Mouse (Mus musculus) limb, embryonic 12.5 days (tissue): ENCODE results near the gene Rhobtb3. TPM values are rescaled to one million over a fixed set of nuclear protein-coding genes. Genes with fewer than 3 reads are reported as not detected.
"Not testable (repeated sequence)": the region's sequence is repeated elsewhere in the genome, so short reads cannot be mapped to it uniquely, and the experiment has no call there.

ENCODE experiments used
- ATAC-seq: fragments of 200-750 bp; cut with Nextera tagmentation; 2 replicates; pipeline ENCODE4 v1.8.0; 2017; ENCODE audit warnings: low read depth, moderate TSS enrichment; ENCODE audit not compliant: insufficient number of reproducible peaks, insufficient read depth, low FRiP score, low TSS enrichment
- H3K27ac ChIP-seq: fragments of 300-500 bp; sonication (generic); 2 replicates; pipeline ENCODE4 v1.5.1; 2016; ENCODE audit warnings: mild to moderate bottlenecking, moderate library complexity
- H3K27me3 ChIP-seq: fragments of 300-500 bp; sonication (generic); 2 replicates; pipeline ENCODE4 v1.6.1; 2016; ENCODE audit warnings: mild to moderate bottlenecking, moderate library complexity
- H3K36me3 ChIP-seq: fragments of 300-500 bp; sonication (generic); 2 replicates; pipeline ENCODE4 v1.6.1; 2016; ENCODE audit warnings: mild to moderate bottlenecking, moderate library complexity
- H3K4me1 ChIP-seq: fragments of 300-500 bp; sonication (generic); replicated peaks from 2 replicates; pipeline ENCODE4 v1.6.1; 2016
- H3K4me2 ChIP-seq: fragments of 300-500 bp; sonication (generic); 2 replicates; pipeline ENCODE4 v1.6.1; 2016; ENCODE audit warnings: mild to moderate bottlenecking, moderate library complexity
- H3K4me3 ChIP-seq: fragments of 300-500 bp; sonication (generic); replicated peaks from 2 replicates; pipeline ENCODE4 v1.5.1; 2016; ENCODE audit warnings: mild to moderate bottlenecking
- H3K9ac ChIP-seq: fragments of 300-500 bp; sonication (generic); replicated peaks from 2 replicates; pipeline ENCODE4 v1.6.1; 2016; ENCODE audit warnings: mild to moderate bottlenecking, moderate library complexity
- H3K9me3 ChIP-seq: fragments of 300-500 bp; sonication (generic); 2 replicates; pipeline ENCODE4 v1.6.1; 2016; ENCODE audit warnings: mild to moderate bottlenecking, moderate library complexity
- WGBS: fragments of 180-500 bp; shearing (Covaris S2); methylation state at CpG from one replicate; pipeline ENCODE4 v1.1.7; 2016; 5-methylcytosine and 5-hydroxymethylcytosine counted together
- polyA plus RNA-seq: library from polyadenylated mRNA; unstranded; fragments of >200 nt; fragmentation: Nextera tagmentation; extraction: Ambion mirVana; gene quantifications from 2 replicates; pipeline ENCODE4 v1.2.1, GENCODE M21; 2016

Gene Rhobtb3
- polyA plus RNA-seq, 1 experiment from 2014 or later = 80.9 TPM

DNA sequence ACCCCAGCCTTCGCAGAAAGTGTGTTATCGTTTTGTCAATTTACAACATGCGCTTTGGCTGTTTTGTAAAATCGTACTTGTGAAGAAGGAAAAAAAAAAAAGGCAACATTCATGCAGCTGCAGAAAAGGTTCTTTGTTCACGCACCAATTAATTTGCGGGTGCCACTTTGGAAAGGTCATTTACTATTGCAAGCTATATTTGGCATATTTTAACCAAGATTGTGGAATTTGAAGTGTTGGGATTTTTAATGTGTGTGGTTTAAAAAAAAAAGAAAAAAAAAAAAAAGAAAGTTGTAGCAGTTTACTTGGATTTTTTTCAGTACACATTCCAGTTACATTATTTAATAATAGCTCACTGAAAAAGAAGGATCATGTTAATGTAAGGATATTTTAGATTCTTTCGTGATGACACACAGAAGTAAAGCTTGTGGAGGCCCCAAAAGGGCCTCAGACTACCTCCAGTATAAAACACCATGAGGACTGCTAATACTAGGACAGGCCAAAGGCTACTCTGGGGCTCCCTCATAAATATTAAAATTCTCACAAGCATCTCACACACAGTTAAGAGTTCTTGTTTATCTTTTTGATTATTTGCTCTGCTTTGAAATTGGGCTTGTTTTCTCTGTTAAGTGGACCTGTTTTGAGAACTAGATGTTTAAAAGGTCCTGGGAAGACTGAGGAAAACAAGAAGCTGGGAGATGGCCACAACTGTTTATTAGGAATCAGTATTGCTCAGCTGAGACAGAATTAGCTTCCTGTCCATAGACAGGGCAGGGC, 507 bp upstream of the Rhobtb3 start:
- WGBS = 2% methylated on average over 7 of the region's 7 CpGs
- Histone ChIP-seq H3K4me1 (peaks cover 15% of the 10 kb centered on the region), H3K27ac (peak overlapping the region; percentile 100), H3K4me2 (peak overlapping the region; percentile 61), H3K4me3 (peak overlapping the region; percentile 85), H3K36me3 (peaks cover 11% of the 10 kb centered on the region; the same call in 1 of the 2 replicates), H3K9me3 (no peaks in the 10 kb centered on the region), H3K9ac (peak overlapping the region; percentile 98), H3K27me3 (no peaks in the 10 kb centered on the region)
- no peak for ATAC-seq

- Histone ChIP-seq H3K9me3 (no peaks in the 10 kb centered on the region), H3K4me1 (peaks cover 15% of the 10 kb centered on the region), H3K9ac (peak overlapping the region; percentile 98), H3K27ac (peak overlapping the region; percentile 100), H3K36me3 (peaks cover 26% of the 10 kb centered on the region), H3K4me3 (peak overlapping the region; percentile 85), H3K4me2 (peak overlapping the region; percentile 61), H3K27me3 (no peaks in the 10 kb centered on the region)
- no peak for ATAC-seq
- WGBS = 1% methylated on average over 6 of the region's 6 CpGs
These were observed 994 bp downstream of the Rhobtb3 start for GRCm38 (mm10) chr13:75942731-75943130.

GRCm38 (mm10) chr13:75941518-75942295, 2.0 kb downstream of the Rhobtb3 start:
- no peaks in the 10 kb centered on the region for H3K9me3 ChIP-seq
- H3K9ac ChIP-seq = no peak overlapping the region
- peaks cover 15% of the 10 kb centered on the region for H3K4me1 ChIP-seq
- H3K4me2 ChIP-seq = peak overlapping the region; percentile 56
- 92% methylated on average over 5 of the region's 5 CpGs for WGBS
- H3K4me3 ChIP-seq = peak overlapping the region; percentile 27
- ATAC-seq = no peak
- no peak overlapping the region for H3K27ac ChIP-seq
- peaks cover 32% of the 10 kb centered on the region for H3K36me3 ChIP-seq
- no peaks in the 10 kb centered on the region for H3K27me3 ChIP-seq

- Histone ChIP-seq H3K9ac (no peak overlapping the region), H3K27ac (no peak overlapping the region), H3K4me3 (0 out of 2 replicates have a peak overlapping the region, but pooled peaks have one; percentile 27), H3K27me3 (no peaks in the 10 kb centered on the region), H3K36me3 (peaks cover 32% of the 10 kb centered on the region), H3K9me3 (no peaks in the 10 kb centered on the region), H3K4me1 (peaks cover 15% of the 10 kb centered on the region), H3K4me2 (peak overlapping the region; percentile 56)
- 84% methylated on average over 2 of the region's 2 CpGs for WGBS
- ATAC-seq = no peak
These were observed 2.8 kb downstream of the Rhobtb3 start for GRCm38 (mm10) chr13:75940791-75941517.

DNA sequence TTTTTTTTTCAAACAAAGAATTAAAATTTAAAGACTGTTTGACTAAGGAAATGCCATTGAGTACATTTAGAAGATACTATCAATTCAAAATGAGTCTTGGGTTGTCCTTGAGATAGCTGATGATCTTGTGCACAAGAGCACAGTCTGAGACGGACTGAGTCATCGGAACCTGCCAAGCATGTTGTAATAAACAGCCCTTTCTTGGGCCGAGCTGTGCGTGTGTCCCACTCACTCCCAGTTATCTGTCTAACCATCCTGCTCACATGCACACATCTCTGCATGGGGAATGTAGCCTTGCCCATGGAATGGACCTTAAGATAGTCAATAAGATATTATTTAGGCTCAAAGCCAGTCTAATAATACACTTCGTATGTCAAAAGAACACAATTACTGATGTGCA, 4.9 kb downstream of the Rhobtb3 start:
- Histone ChIP-seq H3K27ac (no peak overlapping the region), H3K9me3 (no peaks in the 10 kb centered on the region), H3K4me3 (no peak overlapping the region), H3K36me3 (peaks cover 32% of the 10 kb centered on the region), H3K4me1 (peaks cover 10% of the 10 kb centered on the region), H3K9ac (no peak overlapping the region), H3K27me3 (no peaks in the 10 kb centered on the region), H3K4me2 (no peak overlapping the region)
- WGBS = 95% methylated on average over 5 of the region's 5 CpGs
- no peak for ATAC-seq

DNA sequence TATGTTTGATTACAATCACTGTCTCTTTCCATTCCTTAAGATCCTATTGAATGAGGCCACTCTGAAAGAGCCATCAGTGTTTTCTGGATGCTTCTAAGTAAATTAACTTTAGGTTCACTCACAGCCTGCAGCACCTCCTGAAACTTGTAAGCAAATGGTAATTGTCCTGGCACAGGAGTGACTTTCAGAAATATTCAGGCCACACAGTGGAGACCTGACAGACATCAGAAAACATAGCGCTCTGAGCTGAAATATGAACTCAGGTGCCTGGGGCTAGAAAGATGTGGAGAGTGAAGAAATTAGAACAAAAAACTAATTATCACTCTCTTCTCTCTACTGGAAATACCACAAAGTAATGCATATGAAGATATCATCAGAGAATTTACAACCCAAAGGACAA, 10.4 kb downstream of the Rhobtb3 start:
- H3K27me3 ChIP-seq = no peaks in the 10 kb centered on the region
- peaks cover 56% of the 10 kb centered on the region for H3K36me3 ChIP-seq
- WGBS = 87% methylated on average over 1 of the region's 1 CpGs
- no peak overlapping the region for H3K9ac ChIP-seq
- H3K4me1 ChIP-seq = peaks cover 15% of the 10 kb centered on the region
- no peak overlapping the region for H3K27ac ChIP-seq
- no peak for ATAC-seq
- no peaks in the 10 kb centered on the region for H3K9me3 ChIP-seq
- H3K4me3 ChIP-seq = no peak overlapping the region
- H3K4me2 ChIP-seq = no peak overlapping the region

GRCm38 (mm10) chr13:75931073-75931472, 12.7 kb downstream of the Rhobtb3 start:
- ATAC-seq = peak; percentile 81; the same call in 1 of the 2 replicates
- Histone ChIP-seq H3K9me3 (no peaks in the 10 kb centered on the region), H3K36me3 (peaks cover 59% of the 10 kb centered on the region), H3K4me2 (no peak overlapping the region), H3K4me3 (no peak overlapping the region), H3K4me1 (peaks cover 15% of the 10 kb centered on the region), H3K27ac (no peak overlapping the region), H3K9ac (no peak overlapping the region), H3K27me3 (no peaks in the 10 kb centered on the region)
- 25% methylated on average over 5 of the region's 5 CpGs for WGBS

GRCm38 (mm10) chr13:75930660-75931059, 13.1 kb downstream of the Rhobtb3 start:
- WGBS = 77% methylated on average over 2 of the region's 2 CpGs
- Histone ChIP-seq H3K27me3 (no peaks in the 10 kb centered on the region), H3K4me3 (no peak overlapping the region), H3K9ac (no peak overlapping the region), H3K9me3 (no peaks in the 10 kb centered on the region), H3K4me1 (peaks cover 15% of the 10 kb centered on the region), H3K27ac (no peak overlapping the region), H3K4me2 (no peak overlapping the region), H3K36me3 (peaks cover 59% of the 10 kb centered on the region)
- no peak for ATAC-seq

DNA sequence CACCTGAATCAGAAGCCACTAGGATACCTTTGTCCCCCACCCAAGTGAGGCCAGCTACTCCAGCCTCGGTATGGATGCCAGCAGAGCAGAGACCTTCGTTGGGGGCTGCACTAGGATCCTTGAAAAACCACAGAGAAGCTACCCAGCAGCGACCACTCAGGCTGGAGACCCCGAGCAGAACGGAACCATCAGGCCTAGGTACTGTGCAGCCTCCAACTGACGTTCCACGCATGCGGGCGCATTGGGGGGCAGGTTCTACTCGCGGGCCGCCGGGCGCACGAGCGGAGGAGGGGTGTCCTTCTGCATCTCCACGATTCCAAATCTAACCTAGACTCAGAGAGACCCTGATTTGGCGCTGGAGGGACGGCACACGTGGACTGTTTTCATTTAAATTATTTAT, 13.7 kb downstream of the Rhobtb3 start:
- Histone ChIP-seq H3K4me1 (peaks cover 15% of the 10 kb centered on the region), H3K27me3 (no peaks in the 10 kb centered on the region), H3K4me3 (no peak overlapping the region), H3K27ac (no peak overlapping the region), H3K4me2 (no peak overlapping the region), H3K9me3 (no peaks in the 10 kb centered on the region), H3K9ac (no peak overlapping the region), H3K36me3 (peaks cover 59% of the 10 kb centered on the region)
- ATAC-seq = peak; percentile 56; the same call in 1 of the 2 replicates
- WGBS = 95% methylated on average over 20 of the region's 20 CpGs

GRCm38 (mm10) chr13:75929071-75929470, 14.7 kb downstream of the Rhobtb3 start:
- 94% methylated on average over 5 of the region's 5 CpGs for WGBS
- H3K9ac ChIP-seq, H3K9me3 ChIP-seq, H3K4me2 ChIP-seq, H3K4me3 ChIP-seq, H3K27ac ChIP-seq, ATAC-seq, H3K27me3 ChIP-seq: not testable (repeated sequence)
- peaks cover 59% of the 10 kb centered on the region for H3K36me3 ChIP-seq
- peaks cover 15% of the 10 kb centered on the region for H3K4me1 ChIP-seq

DNA sequence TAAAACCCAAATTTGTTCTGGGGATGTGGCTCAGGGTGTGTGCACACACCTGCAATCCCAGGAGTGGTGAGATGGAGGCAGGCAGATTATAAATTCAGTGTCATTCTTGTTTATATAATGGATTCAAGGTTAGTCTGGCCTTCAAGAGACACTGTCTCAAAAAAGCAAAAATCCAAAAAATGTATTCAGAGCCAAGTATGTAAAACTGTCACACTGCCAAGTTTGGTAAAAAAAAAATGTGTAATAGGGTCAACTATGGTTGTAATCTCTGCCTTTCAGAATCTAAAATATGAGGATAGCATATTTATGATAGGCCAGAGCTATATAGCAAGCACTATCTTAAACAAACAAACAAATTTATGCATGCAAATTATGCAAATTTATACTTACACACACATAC, 15.8 kb downstream of the Rhobtb3 start:
- Histone ChIP-seq H3K36me3 (peaks cover 54% of the 10 kb centered on the region), H3K9me3 (no peaks in the 10 kb centered on the region), H3K27me3 (no peaks in the 10 kb centered on the region), H3K4me3 (no peak overlapping the region), H3K4me2 (no peak overlapping the region), H3K9ac (no peak overlapping the region), H3K27ac (no peak overlapping the region), H3K4me1 (peaks cover 15% of the 10 kb centered on the region)
- ATAC-seq = no peak
